Mouse (Mus musculus) spleen, postnatal 14 days (tissue): ENCODE results near the gene Fam189a1.

ENCODE experiments used
- DNase-seq, 2 experiments: peaks; one replicate each; pipeline ENCODE4 v3.0.0; 2021 to 2022; ENCODE audit warnings: low spot score in 2 of 2

Fam189a1 gene

GRCm38 (mm10) chr7:64949910-64950770 is 206.2 kb downstream of the Fam189a1 start:
- peak in 1 of 2 experiments; percentile 14 for DNase-seq

- no peak for DNase-seq
These were observed 206.9 kb downstream of the Fam189a1 start for GRCm38 (mm10) chr7:64949465-64949864.

GRCm38 (mm10) chr7:64944686-64945085 is 211.7 kb downstream of the Fam189a1 start:
- no peak for DNase-seq

- DNase-seq, result no peak
These were observed 212.2 kb downstream of the Fam189a1 start for GRCm38 (mm10) chr7:64944175-64944574.

GRCm38 (mm10) chr7:64936927-64937326 is 219.4 kb downstream of the Fam189a1 start:
- no peak for DNase-seq

- DNase-seq, result no peak
These were observed 222.3 kb downstream of the Fam189a1 start for GRCm38 (mm10) chr7:64934115-64934514.

- DNase-seq, result no peak
These were observed 225.4 kb downstream of the Fam189a1 start for GRCm38 (mm10) chr7:64930980-64931379.

- DNase-seq, result no peak
These were observed 232.5 kb downstream of the Fam189a1 start for GRCm38 (mm10) chr7:64923918-64924317.

GRCm38 (mm10) chr7:64921189-64921588 is 235.2 kb downstream of the Fam189a1 start:
- DNase-seq, result no peak

- no peak for DNase-seq
These were observed 235.6 kb downstream of the Fam189a1 start for GRCm38 (mm10) chr7:64920735-64921134.

GRCm38 (mm10) chr7:64916654-64917053 is 239.7 kb downstream of the Fam189a1 start:
- no peak for DNase-seq

- no peak for DNase-seq
These were observed 241.2 kb downstream of the Fam189a1 start for GRCm38 (mm10) chr7:64915121-64915520.

- DNase-seq, result no peak
These were observed 244.4 kb downstream of the Fam189a1 start for GRCm38 (mm10) chr7:64911945-64912344.

GRCm38 (mm10) chr7:64910208-64910607 is 246.2 kb downstream of the Fam189a1 start:
- no peak for DNase-seq

GRCm38 (mm10) chr7:64906955-64907354 is 249.4 kb downstream of the Fam189a1 start:
- DNase-seq, result no peak

GRCm38 (mm10) chr7:64905506-64905905 is 250.9 kb downstream of the Fam189a1 start:
- no peak for DNase-seq

- DNase-seq, result no peak
These were observed 256.1 kb downstream of the Fam189a1 start for GRCm38 (mm10) chr7:64900249-64900648.

GRCm38 (mm10) chr7:64896587-64896986 is 259.8 kb downstream of the Fam189a1 start:
- DNase-seq, result no peak

- no peak for DNase-seq
These were observed 260.7 kb downstream of the Fam189a1 start for GRCm38 (mm10) chr7:64895685-64896101.

GRCm38 (mm10) chr7:64891139-64891538 is 265.2 kb downstream of the Fam189a1 start:
- no peak for DNase-seq

- DNase-seq, result no peak
These were observed 266.5 kb downstream of the Fam189a1 start for GRCm38 (mm10) chr7:64889919-64890318.

- no peak for DNase-seq
These were observed 272.0 kb downstream of the Fam189a1 start for GRCm38 (mm10) chr7:64884187-64884862.

GRCm38 (mm10) chr7:64882243-64882642 is 274.1 kb downstream of the Fam189a1 start:
- DNase-seq, result no peak
